Mouse (Mus musculus) common myeloid progenitor, adult 5-6 weeks (primary cell): Measurements from ENCODE around the gene Nlrp3. TPM values are rescaled to one million over a fixed set of nuclear protein-coding genes. Genes with fewer than 3 reads are reported as not detected.

Experiments used
- ATAC-seq: replicated peaks from 2 replicates; pipeline ENCODE4 v1.8.0; 2016; ENCODE audit warnings: low read depth, mild to moderate bottlenecking, moderate TSS enrichment, inconsistent platforms; ENCODE audit not compliant: poor library complexity, severe bottlenecking
- total RNA-seq: library from RNA; stranded (forward); fragments of 200-1000, 187-1606 nt; gene quantifications from 2 replicates; pipeline ENCODE4 v1.2.3, GENCODE M21; 2017

The Nlrp3 gene
- total RNA-seq, 1 experiment from 2014 or later, result 2.8 TPM

GRCm38 (mm10) chr11:59599211-59599610 is 57.8 kb downstream of the Nlrp3 start:
- no peak for ATAC-seq

- no peak for ATAC-seq
These were observed 59.5 kb downstream of the Nlrp3 start for GRCm38 (mm10) chr11:59600872-59601271.

- no peak for ATAC-seq
These were observed 60.9 kb downstream of the Nlrp3 start for GRCm38 (mm10) chr11:59602287-59602686.

GRCm38 (mm10) chr11:59611646-59612045 is 70.3 kb downstream of the Nlrp3 start:
- ATAC-seq, result no peak

GRCm38 (mm10) chr11:59614120-59614519 is 72.8 kb downstream of the Nlrp3 start:
- no peak for ATAC-seq

Other genes starting within 250 kb of the Nlrp3 start
- not detected in 2 replicates for gene Wnt9a, start 234.6 kb upstream of the Nlrp3 start, total RNA-seq
- gene Prss38, start 165.9 kb upstream of the Nlrp3 start, total RNA-seq, result not detected in 2 replicates
- 4.4 and 8.4 TPM in 2 replicates for gene Jmjd4, start 91.5 kb upstream of the Nlrp3 start, total RNA-seq
- 8.2 and 8.5 TPM in 2 replicates for gene Snap47, start 90.4 kb upstream of the Nlrp3 start, total RNA-seq
- gene Zfp867, start 69.1 kb upstream of the Nlrp3 start, total RNA-seq, result 2.5 and 3.0 TPM in 2 replicates
- gene Zkscan17, start 14.8 kb upstream of the Nlrp3 start, total RNA-seq, result 14.9 and 23.1 TPM in 2 replicates
- not detected in 2 replicates for gene Olfr222, start 34.7 kb downstream of the Nlrp3 start, total RNA-seq
- gene Olfr223, start 51.7 kb downstream of the Nlrp3 start, total RNA-seq, result not detected in 2 replicates
- gene Mprip, start 119.7 kb downstream of the Nlrp3 start, total RNA-seq, result 88.3 and 101 TPM in 2 replicates
- 2.6 and 3.2 TPM in 2 replicates for gene Pld6, start 246.1 kb downstream of the Nlrp3 start, total RNA-seq